Mouse (Mus musculus): ENCODE measurements at regions not wholly inside any gene's neighbourhood (a gene's known extent, or its start where the extent isn't known, plus 50 kb on each side); places are given as distances from the start of the nearest gene placed in this dataset.

DNA sequence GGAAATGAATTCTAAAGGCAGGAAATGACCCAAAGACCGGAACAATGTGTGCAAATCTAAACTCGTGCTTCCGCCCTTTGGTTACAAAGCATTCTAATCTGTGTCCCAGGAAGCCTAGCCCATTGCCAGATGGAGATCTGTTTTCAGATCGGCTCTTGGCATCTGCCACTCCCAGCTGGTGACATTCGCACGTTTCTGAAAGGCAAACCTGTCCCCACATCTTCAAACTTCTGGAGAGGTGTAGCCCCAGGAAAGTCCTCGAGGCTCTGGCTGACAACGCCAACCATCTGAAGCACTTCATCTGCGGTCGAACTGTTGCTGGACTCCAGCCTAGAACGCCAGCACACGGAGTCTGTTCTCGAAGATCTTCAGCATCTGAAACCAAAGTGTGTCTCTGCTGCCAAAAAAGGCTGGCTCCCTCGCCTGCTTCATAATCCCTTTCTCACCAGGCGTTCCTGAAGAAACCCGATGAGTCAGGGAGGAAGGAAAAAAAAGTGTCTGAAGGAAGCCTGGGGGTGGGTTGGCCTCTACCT is 73.2 kb upstream of the Map4k3 start:
- Histone ChIP-seq H3K27me3 (replicated peaks; ENCODE audit: control insufficient read depth, insufficient read depth, low read length) (no peaks in the 10 kb centered on the region), H3K9ac (ENCODE audit: low read depth, low read length) (peak overlapping the region; percentile 35), H3K9me3 (ENCODE audit: control insufficient read depth, low read length) (no peaks in the 10 kb centered on the region), H3K4me2 (ENCODE audit: low read depth, low read length) (peak overlapping the region; percentile 29; the same call in 1 of the 2 replicates), H3K4me3 (ENCODE audit: low read length) (no peak overlapping the region), H3K36me3 (ENCODE audit: control insufficient read depth, insufficient read depth, low read length) (no peaks in the 10 kb centered on the region), H3K4me1 (ENCODE audit: control insufficient read depth, insufficient read depth, low read length) (peaks cover 16% of the 10 kb centered on the region), H3K27ac (ENCODE audit: low read length) (peak overlapping the region; percentile 78)
- peak; percentile 61 for ATAC-seq
- whole genome bisulfite sequencing, result 19% methylated on average over 16 of the region's 16 CpGs

DNA sequence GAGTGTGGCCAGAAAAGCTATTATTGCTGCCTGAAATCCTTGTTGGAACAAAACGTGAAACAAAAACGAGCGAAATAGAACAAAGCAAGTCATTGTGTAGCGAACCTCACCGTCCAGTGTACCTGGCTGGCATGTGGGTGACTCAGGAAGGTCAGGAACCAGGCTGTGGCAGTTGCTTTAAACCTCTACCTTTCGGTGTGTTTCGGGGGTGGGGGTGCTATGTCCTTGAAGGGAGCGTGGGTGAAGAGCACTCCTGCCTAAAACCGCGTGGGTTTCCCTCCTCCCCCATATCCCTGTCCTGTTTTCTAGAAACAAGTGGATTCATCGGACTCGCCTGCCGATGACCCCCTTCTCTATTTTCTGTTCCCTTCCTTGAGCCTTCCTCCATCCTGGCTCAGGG is 72.6 kb upstream of the Map4k3 start:
- Histone ChIP-seq H3K9me3 (ENCODE audit: control insufficient read depth, low read length) (no peaks in the 10 kb centered on the region), H3K36me3 (ENCODE audit: control insufficient read depth, insufficient read depth, low read length) (no peaks in the 10 kb centered on the region), H3K4me1 (ENCODE audit: control insufficient read depth, insufficient read depth, low read length) (peaks cover 16% of the 10 kb centered on the region), H3K4me2 (ENCODE audit: low read depth, low read length) (0 out of 2 replicates have a peak overlapping the region, but pooled peaks have one; percentile 17), H3K4me3 (ENCODE audit: low read length) (no peak overlapping the region), H3K27ac (ENCODE audit: low read length) (0 out of 2 replicates have a peak overlapping the region, but pooled peaks have one; percentile 17), H3K9ac (ENCODE audit: low read depth, low read length) (no peak overlapping the region), H3K27me3 (replicated peaks; ENCODE audit: control insufficient read depth, insufficient read depth, low read length) (no peaks in the 10 kb centered on the region)
- 78% methylated on average over 13 of the region's 13 CpGs for WGBS
- peak; percentile 36 for ATAC-seq

DNA sequence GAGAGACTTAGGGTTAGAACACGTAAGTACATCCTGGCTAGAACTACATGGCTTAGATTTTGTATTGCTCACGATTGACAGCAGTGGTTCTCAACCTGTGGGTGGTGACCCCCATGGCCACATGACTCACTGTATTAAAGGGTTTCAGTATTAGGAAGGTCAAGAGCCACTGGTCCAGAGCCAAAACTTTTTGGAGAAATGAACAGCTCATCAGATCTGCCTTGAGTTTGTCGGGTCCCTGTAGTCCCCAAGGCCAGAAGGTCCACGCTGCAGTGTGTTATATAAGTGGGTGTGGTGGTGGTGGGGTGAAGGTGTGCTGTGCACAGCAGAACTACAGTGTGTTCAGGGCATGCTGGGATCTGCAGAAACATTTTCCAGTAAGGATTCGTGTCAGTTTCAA is 72.2 kb upstream of the Map4k3 start:
- Histone ChIP-seq H3K4me3 (ENCODE audit: low read length) (no peak overlapping the region), H3K4me2 (ENCODE audit: low read depth, low read length) (no peak overlapping the region), H3K9ac (ENCODE audit: low read depth, low read length) (no peak overlapping the region), H3K27me3 (replicated peaks; ENCODE audit: control insufficient read depth, insufficient read depth, low read length) (no peaks in the 10 kb centered on the region), H3K4me1 (ENCODE audit: control insufficient read depth, insufficient read depth, low read length) (peaks cover 16% of the 10 kb centered on the region), H3K9me3 (ENCODE audit: control insufficient read depth, low read length) (no peaks in the 10 kb centered on the region), H3K36me3 (ENCODE audit: control insufficient read depth, insufficient read depth, low read length) (no peaks in the 10 kb centered on the region), H3K27ac (ENCODE audit: low read length) (no peak overlapping the region)
- 70% methylated on average over 5 of the region's 5 CpGs for WGBS
- peak; percentile 45; the same call in 1 of the 2 replicates for ATAC-seq

DNA sequence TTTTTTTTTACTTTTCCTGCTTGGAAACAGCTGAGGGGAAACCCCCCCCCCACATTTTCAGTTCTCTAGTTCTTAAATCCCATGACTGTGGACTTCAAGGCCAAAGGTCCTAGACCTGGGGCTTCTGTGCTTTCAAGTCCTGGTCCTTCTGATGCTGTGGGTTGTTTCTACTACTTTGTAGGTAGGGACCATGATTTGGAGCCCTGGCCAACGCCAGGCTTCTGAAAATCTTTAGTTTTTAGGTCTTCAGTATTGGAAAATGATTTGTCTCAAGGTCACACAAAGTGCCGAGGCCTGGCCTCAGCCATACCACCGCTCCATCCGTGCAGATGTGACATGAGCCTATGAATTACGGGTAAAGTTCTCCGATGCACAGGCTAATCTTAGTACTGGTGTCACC is 70.8 kb upstream of the Map4k3 start:
- Histone ChIP-seq H3K9me3 (ENCODE audit: control insufficient read depth, low read length) (no peaks in the 10 kb centered on the region), H3K4me1 (ENCODE audit: control insufficient read depth, insufficient read depth, low read length) (peaks cover 16% of the 10 kb centered on the region), H3K4me3 (ENCODE audit: low read length) (no peak overlapping the region), H3K4me2 (ENCODE audit: low read depth, low read length) (no peak overlapping the region), H3K27ac (ENCODE audit: low read length) (no peak overlapping the region), H3K9ac (ENCODE audit: low read depth, low read length) (no peak overlapping the region), H3K36me3 (ENCODE audit: control insufficient read depth, insufficient read depth, low read length) (no peaks in the 10 kb centered on the region), H3K27me3 (replicated peaks; ENCODE audit: control insufficient read depth, insufficient read depth, low read length) (no peaks in the 10 kb centered on the region)
- WGBS, result 83% methylated on average over 6 of the region's 6 CpGs
- no peak for ATAC-seq

DNA sequence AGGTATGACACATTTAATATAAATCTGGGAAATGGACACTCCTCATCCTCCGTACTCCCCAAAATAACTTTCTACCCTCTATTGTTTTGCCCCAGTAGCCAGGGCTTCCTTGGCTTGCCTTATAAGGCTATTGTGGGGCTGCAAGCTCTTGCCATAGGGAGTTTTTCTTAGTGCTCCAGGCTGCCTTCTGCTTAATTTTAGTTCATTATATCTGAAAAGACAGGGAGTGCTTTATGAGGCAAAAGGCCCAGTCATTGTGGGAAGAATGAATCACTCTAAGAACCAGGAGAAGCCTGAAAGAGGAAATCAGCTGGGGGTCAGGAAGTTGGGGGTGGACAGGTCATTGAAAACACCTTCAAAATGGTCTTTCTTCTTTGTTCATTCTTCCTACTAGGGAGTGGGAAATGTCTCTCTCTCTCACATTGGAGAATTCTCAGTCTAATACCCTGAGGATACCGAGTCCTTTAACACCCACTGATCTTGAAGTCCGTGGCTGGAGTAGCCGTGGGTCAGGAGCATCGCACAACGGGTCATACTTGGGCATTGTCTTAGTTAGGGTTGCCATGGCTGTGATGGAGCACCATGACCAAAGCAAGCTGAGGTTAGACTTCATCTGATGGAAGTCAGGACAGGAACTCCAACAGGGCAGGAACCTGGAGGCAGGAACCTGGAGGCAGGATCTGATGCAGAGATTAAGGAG is 70.1 kb upstream of the Map4k3 start:
- Histone ChIP-seq H3K27me3 (replicated peaks; ENCODE audit: control insufficient read depth, insufficient read depth, low read length) (no peaks in the 10 kb centered on the region), H3K36me3 (ENCODE audit: control insufficient read depth, insufficient read depth, low read length) (no peaks in the 10 kb centered on the region), H3K4me1 (ENCODE audit: control insufficient read depth, insufficient read depth, low read length) (peaks cover 16% of the 10 kb centered on the region), H3K27ac (ENCODE audit: low read length) (no peak overlapping the region), H3K4me2 (ENCODE audit: low read depth, low read length) (no peak overlapping the region), H3K9ac (ENCODE audit: low read depth, low read length) (no peak overlapping the region), H3K4me3 (ENCODE audit: low read length) (no peak overlapping the region), H3K9me3 (ENCODE audit: control insufficient read depth, low read length) (no peaks in the 10 kb centered on the region)
- ATAC-seq, result no peak
- 87% methylated on average over 6 of the region's 6 CpGs for WGBS

DNA sequence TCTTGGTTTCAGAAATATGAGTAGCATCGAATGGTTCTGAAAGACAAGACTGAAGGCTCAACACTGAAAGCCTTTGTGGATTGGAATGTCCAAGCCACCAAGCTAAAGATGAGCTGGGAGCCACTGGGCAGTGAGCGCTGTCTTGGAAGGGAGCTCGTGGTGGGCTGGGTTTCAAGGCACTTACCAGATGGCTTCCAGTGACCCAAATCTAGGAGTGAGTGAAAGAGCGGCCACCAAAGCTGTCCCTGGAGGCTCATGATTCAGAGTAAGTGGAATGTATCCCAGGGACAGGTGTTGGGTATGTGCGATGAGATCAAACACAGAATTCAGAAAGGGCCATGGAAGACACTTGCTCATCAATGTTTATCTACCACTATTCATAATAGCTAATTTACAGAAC is 68.5 kb upstream of the Map4k3 start:
- Histone ChIP-seq H3K9ac (ENCODE audit: low read depth, low read length) (no peak overlapping the region), H3K4me3 (ENCODE audit: low read length) (no peak overlapping the region), H3K36me3 (ENCODE audit: control insufficient read depth, insufficient read depth, low read length) (no peaks in the 10 kb centered on the region), H3K9me3 (ENCODE audit: control insufficient read depth, low read length) (no peaks in the 10 kb centered on the region), H3K27me3 (replicated peaks; ENCODE audit: control insufficient read depth, insufficient read depth, low read length) (no peaks in the 10 kb centered on the region), H3K4me1 (ENCODE audit: control insufficient read depth, insufficient read depth, low read length) (peaks cover 8% of the 10 kb centered on the region), H3K27ac (ENCODE audit: low read length) (no peak overlapping the region), H3K4me2 (ENCODE audit: low read depth, low read length) (no peak overlapping the region)
- WGBS, result 87% methylated on average over 5 of the region's 5 CpGs
- ATAC-seq, result no peak

DNA sequence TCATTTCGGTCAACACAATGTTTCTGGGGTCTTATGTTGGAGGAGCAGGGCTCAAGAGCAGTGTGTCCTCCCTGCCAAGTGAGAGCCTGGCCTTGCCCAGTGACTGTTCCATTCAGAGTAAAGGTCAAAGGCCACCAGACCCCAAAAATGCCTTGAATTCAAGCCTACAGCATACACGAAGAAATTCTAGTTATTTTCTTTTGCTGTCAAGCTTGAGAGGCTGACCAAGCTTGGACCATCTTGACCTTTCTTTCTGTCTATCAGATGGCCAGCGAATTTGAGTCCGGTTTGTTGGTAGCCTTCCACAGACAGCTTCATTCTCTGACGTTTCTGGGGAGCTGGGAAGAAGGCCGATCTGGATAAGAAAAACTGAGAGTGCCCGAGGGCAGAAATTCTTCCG is 68.1 kb upstream of the Map4k3 start:
- H3K27ac ChIP-seq (ENCODE audit: low read length), result no peak overlapping the region
- H3K4me2 ChIP-seq (ENCODE audit: low read depth, low read length), result no peak overlapping the region
- peaks cover 4% of the 10 kb centered on the region for H3K4me1 ChIP-seq (ENCODE audit: control insufficient read depth, insufficient read depth, low read length)
- whole genome bisulfite sequencing, result 90% methylated on average over 8 of the region's 8 CpGs
- no peak for ATAC-seq
- no peaks in the 10 kb centered on the region for H3K27me3 ChIP-seq (replicated peaks; ENCODE audit: control insufficient read depth, insufficient read depth, low read length)
- H3K36me3 ChIP-seq (ENCODE audit: control insufficient read depth, insufficient read depth, low read length), result no peaks in the 10 kb centered on the region
- H3K9ac ChIP-seq (ENCODE audit: low read depth, low read length), result no peak overlapping the region
- no peak overlapping the region for H3K4me3 ChIP-seq (ENCODE audit: low read length)
- no peaks in the 10 kb centered on the region for H3K9me3 ChIP-seq (ENCODE audit: control insufficient read depth, low read length)

DNA sequence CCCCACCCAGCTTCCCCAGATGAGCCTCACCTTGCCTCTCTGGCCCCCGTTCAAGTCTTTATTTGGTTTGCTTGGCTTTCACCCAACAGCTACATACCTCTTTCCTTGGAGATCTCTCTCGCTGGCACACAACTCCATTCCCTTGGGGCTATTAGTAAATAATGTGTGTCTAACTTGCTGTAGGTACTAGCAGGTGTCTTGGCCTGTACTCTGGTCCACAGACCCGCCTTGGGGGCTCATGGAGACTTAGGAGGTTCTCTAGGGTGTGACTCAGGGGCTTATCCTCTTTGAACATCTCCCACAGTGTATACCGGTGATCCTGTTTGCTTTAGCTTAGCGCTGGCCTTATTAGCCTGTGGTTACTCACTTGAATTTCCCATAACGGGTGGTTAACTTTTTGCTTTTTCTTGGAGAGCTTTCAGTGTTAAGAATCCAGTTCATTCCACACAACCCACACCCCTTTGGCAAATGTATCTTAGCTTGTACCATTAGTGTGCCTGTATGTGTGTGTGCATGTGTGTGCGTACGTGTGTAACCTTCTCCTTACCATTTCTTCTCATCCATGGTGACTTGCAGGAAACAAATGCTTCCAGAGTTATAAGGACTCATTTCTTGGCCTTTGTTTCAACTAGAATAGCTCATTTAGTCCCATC is 67.3 kb upstream of the Map4k3 start:
- no peaks in the 10 kb centered on the region; the same call in 1 of the 2 replicates for H3K4me1 ChIP-seq (ENCODE audit: control insufficient read depth, insufficient read depth, low read length)
- no peaks in the 10 kb centered on the region for H3K9me3 ChIP-seq (ENCODE audit: control insufficient read depth, low read length)
- 0 out of 2 replicates have a peak, but pooled peaks have one; percentile 31 for ATAC-seq
- 64% methylated on average over 8 of the region's 8 CpGs for WGBS
- no peaks in the 10 kb centered on the region for H3K27me3 ChIP-seq (replicated peaks; ENCODE audit: control insufficient read depth, insufficient read depth, low read length)
- no peak overlapping the region for H3K4me2 ChIP-seq (ENCODE audit: low read depth, low read length)
- H3K9ac ChIP-seq (ENCODE audit: low read depth, low read length), result no peak overlapping the region
- H3K4me3 ChIP-seq (ENCODE audit: low read length), result no peak overlapping the region
- H3K27ac ChIP-seq (ENCODE audit: low read length), result no peak overlapping the region
- H3K36me3 ChIP-seq (ENCODE audit: control insufficient read depth, insufficient read depth, low read length), result no peaks in the 10 kb centered on the region

DNA sequence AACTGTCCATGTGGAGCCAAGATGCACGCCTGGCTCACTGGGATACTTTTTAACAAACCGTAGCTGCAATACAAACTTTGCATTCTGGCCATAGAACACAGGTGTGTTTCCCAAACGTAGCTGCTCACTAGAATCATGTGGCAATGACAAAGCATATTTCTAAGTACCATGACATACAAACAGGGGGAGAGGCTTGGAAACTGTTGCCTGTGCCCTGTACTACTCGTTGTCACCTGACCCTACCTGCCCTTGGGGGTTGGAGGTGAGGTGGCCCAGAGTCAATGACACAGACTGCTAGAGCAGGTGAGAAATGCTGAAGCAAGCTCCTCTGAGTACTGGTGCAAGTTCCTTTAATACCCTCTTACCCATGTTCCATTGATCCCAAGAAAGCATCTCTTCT is 64.3 kb upstream of the Map4k3 start:
- no peaks in the 10 kb centered on the region for H3K36me3 ChIP-seq (ENCODE audit: control insufficient read depth, insufficient read depth, low read length)
- no peaks in the 10 kb centered on the region for H3K4me1 ChIP-seq (ENCODE audit: control insufficient read depth, insufficient read depth, low read length)
- no peaks in the 10 kb centered on the region for H3K27me3 ChIP-seq (replicated peaks; ENCODE audit: control insufficient read depth, insufficient read depth, low read length)
- no peak overlapping the region for H3K4me3 ChIP-seq (ENCODE audit: low read length)
- H3K4me2 ChIP-seq (ENCODE audit: low read depth, low read length), result no peak overlapping the region
- H3K27ac ChIP-seq (ENCODE audit: low read length), result no peak overlapping the region
- H3K9me3 ChIP-seq (ENCODE audit: control insufficient read depth, low read length), result no peaks in the 10 kb centered on the region
- ATAC-seq, result no peak
- H3K9ac ChIP-seq (ENCODE audit: low read depth, low read length), result no peak overlapping the region
- 79% methylated on average over 4 of the region's 4 CpGs for WGBS

Measured in intestine, embryonic 16.5 days (tissue).